9 mouse cellular contexts compared by ENCODE assay signal in genomic region chr3:96576005-96576658, GRCm38 (mm10). TPM values are rescaled to one million over a fixed set of nuclear protein-coding genes. Genes with fewer than 3 reads are reported as not detected.
DNase-seq lines count a peak whose midpoint lies in the region; ATAC-seq and TF ChIP-seq lines count a peak whose summit lies in the region.
"Had no signal": no experiment of that assay in that cellular context is flagged by ENCODE, and none has a peak within 500 bp of the region (broad histone marks: within the 10 kb centered on the region; RNA-seq: fewer than 3 reads in every experiment).

No protein-coding gene starts in this region.

- peak overlapping the region; percentile 82 for H3K27ac ChIP-seq in layer of hippocampus, adult 2 months
- peak overlapping the region; percentile 94 for H3K27ac ChIP-seq in kidney, embryonic 14.5 days (ENCODE audit: low read depth, low read length)

- DNase-seq in layer of hippocampus, adult 2 months (ENCODE audit: low spot score in 2 of 2), result no peak
- DNase-seq in layer of hippocampus, adult 8-10 months (ENCODE audit: low spot score in 2 of 2), result no peak
- peak; percentile 27 for DNase-seq in embryo, embryonic 11.5 days (ENCODE audit: low read depth, low spot score)
- peak; percentile 93 for DNase-seq in heart, adult 9 months (ENCODE audit: low spot score in 2 of 2)
- DNase-seq in lung, postnatal 14 days, result peak; percentile 84
- DNase-seq in yolk sac, embryonic 10.5 days (ENCODE audit: low spot score), result peak; percentile 76
- no peak for DNase-seq in left cerebral cortex, postnatal 25 days (ENCODE audit: low spot score in 2 of 2)

- H3K4me3 ChIP-seq in layer of hippocampus, adult 2 months, result peak overlapping the region; percentile 33
- H3K4me3 ChIP-seq in kidney, embryonic 14.5 days (ENCODE audit: low read length), result peak overlapping the region; percentile 6; the same call in 1 of the 2 replicates

- no peaks in the 10 kb centered on the region for H3K36me3 ChIP-seq in kidney, embryonic 14.5 days (ENCODE audit: control insufficient read depth, insufficient read depth, low read length)

- TF ChIP-seq CTCF in layer of hippocampus, adult 2 months (conservative IDR thresholded peaks at IDR 0.05), result no peak

- H3K27me3 ChIP-seq in kidney, embryonic 14.5 days (ENCODE audit: control insufficient read depth, insufficient read depth, low read length), result no peaks in the 10 kb centered on the region

- H3K9me3 ChIP-seq in kidney, embryonic 14.5 days (ENCODE audit: control insufficient read depth, low read length), result no peaks in the 10 kb centered on the region
- H3K9me3 ChIP-seq: G1E had no signal

- H3K4me1 ChIP-seq in kidney, embryonic 14.5 days (ENCODE audit: control insufficient read depth, insufficient read depth, low read length), result peaks cover 18% of the 10 kb centered on the region

- intact Hi-C loops in left cerebral cortex, postnatal 25 days (cut with DNase I), result no loop called here

- H3K9ac ChIP-seq in kidney, embryonic 14.5 days (ENCODE audit: low read depth, low read length), result no peak overlapping the region

- 28% methylated on average over 14 of the region's 14 CpGs for WGBS in kidney, embryonic 14.5 days

- H3K4me2 ChIP-seq in kidney, embryonic 14.5 days (replicated peaks; ENCODE audit: low read depth, low read length), result peak overlapping the region; percentile 35

- ATAC-seq in kidney, embryonic 14.5 days (ENCODE audit: low FRiP score, low TSS enrichment), result peak; percentile 28

RNA-seq across cellular contexts. Expression of gene Gm16253, which starts 0.7 kb away (rescaled TPM):
- total RNA-seq in layer of hippocampus, adult 2 months (2021), result not detected
- total RNA-seq in layer of hippocampus, adult 8-10 months (2022), result not detected
- polyA plus RNA-seq in kidney, embryonic 14.5 days (2014; fragmentation: Nextera tagmentation; extraction: Ambion mirVana), result 0.72 and 1.3 TPM in 2 replicates
- not detected for total RNA-seq in left cerebral cortex, postnatal 25 days (2021)
- total RNA-seq: G1E had no signal
- polyA plus RNA-seq: G1E had no signal

RNA-seq across cellular contexts. Expression of gene Polr3gl, which starts 17.8 kb away (rescaled TPM):
- total RNA-seq in layer of hippocampus, adult 2 months (2021), result 10 to 100 TPM; 32.1 to 34.4 TPM
- 10 to 100 TPM; 30.1 to 38.6 (median 32.5) TPM for total RNA-seq in layer of hippocampus, adult 8-10 months (2022)
- 18.0 and 22.3 TPM in 2 replicates for polyA plus RNA-seq in kidney, embryonic 14.5 days (2014; fragmentation: Nextera tagmentation; extraction: Ambion mirVana)
- total RNA-seq in left cerebral cortex, postnatal 25 days (2021), result 10 to 100 TPM; 20.7 to 21.2 TPM

RNA-seq across cellular contexts. Expression of gene Txnip, which starts 18.4 kb away (rescaled TPM):
- total RNA-seq in layer of hippocampus, adult 2 months (2021), result 10 to 100 TPM; 22.6 to 36.4 TPM
- 10 to 100 TPM; 23.9 to 39.1 (median 31.6) TPM for total RNA-seq in layer of hippocampus, adult 8-10 months (2022)
- 91.1 and 148 TPM in 2 replicates for polyA plus RNA-seq in kidney, embryonic 14.5 days (2014; fragmentation: Nextera tagmentation; extraction: Ambion mirVana)
- 10 to 100 TPM; 18.3 to 18.5 TPM for total RNA-seq in left cerebral cortex, postnatal 25 days (2021)

RNA-seq across cellular contexts. Expression of gene Ankrd34a, which starts 20.3 kb away (rescaled TPM):
- total RNA-seq in layer of hippocampus, adult 2 months (2021), result 10 to 100 TPM; 55.2 to 56.7 TPM
- total RNA-seq in layer of hippocampus, adult 8-10 months (2022), result 10 to 100 TPM; 49.5 to 56.2 (median 52.6) TPM
- polyA plus RNA-seq in kidney, embryonic 14.5 days (2014; fragmentation: Nextera tagmentation; extraction: Ambion mirVana), result 1.8 and 2.4 TPM in 2 replicates
- 10 to 100 TPM; 73.5 to 74.2 TPM for total RNA-seq in left cerebral cortex, postnatal 25 days (2021)

RNA-seq across cellular contexts. Expression of gene Lix1l, which starts 24.8 kb away (rescaled TPM):
- total RNA-seq in layer of hippocampus, adult 2 months (2021), result 10 to 100 TPM; 29.0 to 29.1 TPM
- total RNA-seq in layer of hippocampus, adult 8-10 months (2022), result 10 to 100 TPM; 29.9 to 34.2 (median 31.4) TPM
- 5.8 and 7.0 TPM in 2 replicates for polyA plus RNA-seq in kidney, embryonic 14.5 days (2014; fragmentation: Nextera tagmentation; extraction: Ambion mirVana)
- 10 to 100 TPM; 18.6 to 20.5 TPM for total RNA-seq in left cerebral cortex, postnatal 25 days (2021)

Comparison
In these comparisons a context has a peak if more than half of its experiments do, and no peak if none do; other contexts are left out.
1. DNase-seq: peak in embryo, embryonic 11.5 days (single experiment), heart, adult 9 months (2 of 2), lung, postnatal 14 days (single experiment) and yolk sac, embryonic 10.5 days (single experiment); none in layer of hippocampus, adult 2 months (0 of 2), layer of hippocampus, adult 8-10 months (0 of 2) and left cerebral cortex, postnatal 25 days (0 of 2).